Mouse (Mus musculus) ovary, postnatal 36 days (tissue): ENCODE data around the gene Ecpas.

Experiments
- DNase-seq: peaks from one replicate; pipeline ENCODE4 v3.0.0; 2022; ENCODE audit warnings: low spot score, mixed read lengths

Ecpas gene

DNA sequence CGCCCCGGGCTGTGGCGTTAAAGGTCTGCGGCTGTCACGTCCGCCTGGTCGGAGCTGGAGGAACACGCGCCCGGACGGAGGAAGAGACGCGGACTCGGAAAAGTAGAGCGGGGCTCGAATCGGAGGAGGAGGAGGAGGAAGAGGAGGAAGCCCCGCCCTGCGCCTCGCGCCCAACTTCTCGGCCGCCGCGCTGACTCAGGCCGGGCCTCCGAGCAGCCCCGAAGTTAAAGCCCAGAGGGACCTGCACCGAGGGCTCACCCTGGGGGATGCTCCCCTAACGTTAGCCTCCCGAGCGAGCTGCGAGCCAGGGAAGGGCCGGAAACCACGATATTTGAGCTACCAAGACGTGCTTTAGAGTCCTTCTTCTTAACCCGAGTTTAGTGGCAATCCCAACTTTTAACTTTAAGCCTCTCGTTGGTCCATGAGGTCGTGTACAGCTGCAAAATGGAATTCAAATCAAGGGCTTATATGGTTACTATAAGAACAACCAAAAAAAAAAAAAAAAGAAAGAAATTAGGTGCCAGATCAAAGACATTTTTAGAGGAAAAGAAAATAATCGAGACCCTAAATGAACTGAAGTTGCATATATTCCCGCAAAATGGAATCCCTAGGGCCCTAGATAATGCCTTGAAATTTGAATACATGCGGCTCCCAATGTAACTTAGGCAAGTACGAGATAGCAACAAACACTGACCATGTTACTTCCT is at the start of gene Ecpas:
Ecpas (minus strand) TSS at position 121 of the 707 bp plus-strand sequence.
- DNase-seq: peak; percentile 84

DNA sequence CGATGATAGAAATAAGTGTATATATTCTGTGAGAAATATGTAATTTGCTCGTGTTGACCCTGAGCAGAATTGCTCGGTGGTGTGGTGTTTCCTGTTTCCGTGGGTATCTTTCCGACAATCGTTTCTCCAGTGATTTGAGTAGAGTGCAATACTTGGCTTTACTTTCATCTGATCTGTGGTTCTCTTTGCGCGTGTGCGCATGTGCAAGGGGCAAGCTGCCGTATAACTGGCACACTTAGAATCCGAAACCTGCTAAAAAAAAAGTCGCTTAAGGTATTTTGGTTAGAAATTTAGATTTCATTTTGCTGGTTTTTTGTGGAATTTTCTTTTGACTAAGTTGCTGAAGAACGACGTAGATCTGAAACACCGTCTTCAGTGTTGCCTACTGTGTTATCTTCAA is 49.2 kb upstream of the Ecpas start:
- DNase-seq: no peak

DNA sequence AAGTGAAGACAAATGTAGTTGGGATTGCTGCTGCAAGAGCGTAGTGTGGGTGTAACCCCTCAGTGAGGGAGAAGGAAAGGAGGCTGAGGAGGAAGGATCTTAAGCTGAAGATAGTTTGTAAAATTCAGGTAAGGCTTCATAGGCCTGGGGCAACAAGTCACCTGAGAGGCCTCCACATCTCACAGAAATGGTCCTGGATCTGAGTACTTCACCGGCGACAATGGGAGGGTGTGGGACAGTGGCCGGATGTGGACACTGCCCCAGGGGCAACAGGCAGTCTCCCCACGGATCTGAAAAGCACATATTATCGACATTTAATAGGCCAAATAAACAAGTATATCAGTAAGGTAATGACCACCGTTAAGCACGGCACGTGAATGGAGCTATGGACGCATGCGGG is 40.1 kb upstream of the Ecpas start:
- no peak for DNase-seq

DNA sequence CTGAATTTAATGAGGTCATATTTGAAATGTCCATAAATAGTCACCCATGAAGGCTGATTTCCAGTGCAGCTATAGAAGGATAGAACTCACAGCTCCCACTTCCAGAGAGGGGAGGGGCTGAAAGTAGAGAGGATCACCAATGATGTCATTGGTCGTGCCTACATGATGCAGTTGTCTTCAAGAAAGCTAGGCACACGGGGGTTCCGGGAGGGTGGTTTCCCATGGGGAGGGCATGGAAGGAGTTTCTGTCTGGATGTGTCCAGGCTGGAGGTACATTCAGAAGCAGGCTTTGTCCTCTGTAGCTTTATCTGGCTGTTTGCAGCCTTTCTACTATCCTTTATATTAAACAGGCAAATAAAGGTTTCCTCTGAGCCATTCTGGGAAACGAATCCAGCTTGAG is 35.8 kb upstream of the Ecpas start:
- DNase-seq: no peak

DNA sequence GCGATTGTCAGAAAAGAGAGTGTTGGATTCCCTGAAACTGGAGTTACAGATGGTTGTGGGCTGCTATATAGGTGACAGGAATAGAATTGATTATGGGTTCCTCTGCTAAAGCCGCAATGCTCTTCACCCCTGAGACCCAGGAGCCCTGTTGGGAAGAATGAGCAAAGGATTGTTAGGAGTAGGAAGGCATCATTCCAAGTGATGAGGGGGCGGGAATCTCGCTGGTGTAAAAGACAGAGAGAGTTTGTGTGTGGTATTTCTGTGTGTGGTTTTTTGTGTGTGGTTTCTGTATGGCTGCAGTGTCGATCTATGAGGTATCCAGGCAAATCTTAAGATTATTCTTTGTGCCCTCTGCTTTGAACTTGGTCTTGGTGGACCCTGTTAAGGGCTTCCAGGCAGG is 32.1 kb upstream of the Ecpas start:
- no peak for DNase-seq

DNA sequence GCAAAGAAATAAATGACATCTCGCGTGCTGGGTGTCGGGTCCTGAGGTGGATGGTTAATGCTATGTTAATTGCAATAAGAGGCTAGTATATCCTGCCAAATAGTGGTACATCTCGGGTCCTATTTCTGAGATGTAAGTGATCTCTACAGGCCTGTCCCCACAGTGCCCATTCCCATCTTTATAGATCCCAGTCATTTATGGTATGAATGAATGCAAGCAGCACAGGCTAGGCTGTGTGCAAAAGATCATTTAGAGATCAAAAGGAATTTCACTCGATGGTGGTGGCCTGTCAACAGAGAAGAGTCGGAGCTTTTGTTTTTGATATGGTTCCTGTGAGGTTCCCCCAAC is 31.6 kb upstream of the Ecpas start:
- no peak for DNase-seq

DNA sequence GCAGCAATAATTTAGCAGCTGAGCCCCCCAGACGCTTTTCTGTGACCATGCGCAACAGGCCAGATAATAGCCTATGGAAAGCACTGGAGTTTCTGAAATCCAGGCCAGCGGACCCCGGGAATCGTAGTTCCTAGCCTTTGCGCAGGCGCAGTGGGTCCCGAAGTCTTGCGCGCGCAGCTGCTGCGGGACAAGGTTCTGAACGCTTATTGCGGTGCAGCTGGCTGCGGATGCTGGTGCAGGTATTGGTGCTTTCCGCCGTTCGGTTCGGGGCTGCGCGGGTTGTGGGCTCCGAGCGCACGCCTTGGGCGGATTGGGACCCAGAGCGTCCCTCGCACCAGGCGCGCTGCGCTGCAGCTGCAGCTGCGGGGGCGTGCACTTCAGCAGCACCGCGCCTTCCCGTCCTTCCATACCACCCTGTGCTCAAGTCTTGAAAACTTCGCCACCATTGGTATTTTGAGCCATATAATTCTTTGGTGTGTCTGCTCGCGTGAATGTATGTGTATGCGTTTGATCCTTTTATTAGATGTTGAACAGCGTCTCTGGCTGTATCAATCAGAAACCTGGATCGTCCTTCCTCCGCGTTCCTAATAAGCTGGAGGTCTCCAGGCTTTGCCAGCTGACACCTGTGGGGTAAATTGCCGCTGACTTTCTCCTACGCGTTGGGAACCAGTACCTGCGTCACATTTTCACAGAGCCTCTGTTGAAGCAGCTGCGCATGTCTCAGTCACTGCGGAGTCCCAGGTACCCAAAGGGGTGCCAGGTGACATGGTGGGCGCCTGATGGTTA is 31.1 kb upstream of the Ecpas start, which contains the start of gene Zkscan16:
Zkscan16 (plus strand) TSS at position 209 of the 786 bp plus-strand sequence.
- DNase-seq: peak; percentile 83

DNA sequence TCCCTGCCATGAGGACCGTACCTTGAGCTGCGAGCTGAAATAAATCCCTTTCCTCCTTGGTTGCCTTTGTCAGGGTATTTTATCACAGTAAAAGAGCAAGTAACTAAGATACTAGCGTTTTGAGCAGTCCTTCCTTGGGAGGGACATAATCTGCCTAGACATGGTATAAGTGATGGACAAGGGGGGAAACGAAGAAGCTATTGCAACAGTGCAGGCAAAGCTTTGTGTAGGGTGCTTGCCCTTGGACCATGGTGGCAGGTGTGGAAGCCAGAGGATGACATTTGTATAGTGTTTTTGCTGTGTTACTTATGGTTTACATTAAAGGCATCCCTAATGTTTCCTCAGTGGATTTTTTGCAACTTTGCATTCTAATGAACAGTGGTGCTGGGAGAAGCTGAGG is 30.4 kb upstream of the Ecpas start:
- DNase-seq: no peak

DNA sequence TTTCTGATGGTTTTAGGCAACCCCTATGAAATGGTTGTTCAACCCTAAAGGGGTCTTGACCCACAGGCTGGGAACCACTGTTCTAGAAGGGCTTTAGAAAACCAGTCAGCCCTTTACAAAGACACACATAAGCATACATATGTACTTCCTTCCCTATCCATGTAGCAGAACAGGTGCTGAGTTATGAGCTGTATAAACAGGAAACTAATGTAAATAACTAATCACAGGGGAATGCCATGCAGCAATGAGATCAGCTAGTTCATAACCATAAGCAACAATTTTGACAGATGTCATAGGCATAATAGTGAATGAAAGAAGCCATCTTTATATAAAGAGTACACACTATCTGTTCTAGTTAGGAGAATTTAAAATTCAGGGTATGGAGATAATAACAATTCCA is 29.1 kb upstream of the Ecpas start:
- no peak for DNase-seq

DNA sequence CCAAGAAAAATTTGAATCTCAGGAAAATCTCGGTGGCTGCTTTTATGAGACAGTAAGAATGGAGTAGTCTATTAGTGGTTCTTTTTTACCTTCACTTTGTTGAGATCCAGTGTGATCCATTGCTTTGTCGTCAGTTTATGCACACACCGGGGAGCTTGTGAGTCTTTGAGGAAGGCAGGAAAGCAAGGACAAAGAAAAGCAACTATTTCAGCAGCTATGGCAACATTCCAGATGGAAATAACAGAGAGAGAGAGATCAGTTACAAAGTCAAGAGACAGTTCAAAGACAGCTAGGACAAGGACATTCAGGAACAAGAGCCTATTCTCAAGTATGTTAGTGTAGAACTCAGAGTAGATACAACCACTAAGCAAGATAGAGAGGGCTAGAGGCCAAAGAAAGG is 23.3 kb upstream of the Ecpas start:
- no peak for DNase-seq

DNA sequence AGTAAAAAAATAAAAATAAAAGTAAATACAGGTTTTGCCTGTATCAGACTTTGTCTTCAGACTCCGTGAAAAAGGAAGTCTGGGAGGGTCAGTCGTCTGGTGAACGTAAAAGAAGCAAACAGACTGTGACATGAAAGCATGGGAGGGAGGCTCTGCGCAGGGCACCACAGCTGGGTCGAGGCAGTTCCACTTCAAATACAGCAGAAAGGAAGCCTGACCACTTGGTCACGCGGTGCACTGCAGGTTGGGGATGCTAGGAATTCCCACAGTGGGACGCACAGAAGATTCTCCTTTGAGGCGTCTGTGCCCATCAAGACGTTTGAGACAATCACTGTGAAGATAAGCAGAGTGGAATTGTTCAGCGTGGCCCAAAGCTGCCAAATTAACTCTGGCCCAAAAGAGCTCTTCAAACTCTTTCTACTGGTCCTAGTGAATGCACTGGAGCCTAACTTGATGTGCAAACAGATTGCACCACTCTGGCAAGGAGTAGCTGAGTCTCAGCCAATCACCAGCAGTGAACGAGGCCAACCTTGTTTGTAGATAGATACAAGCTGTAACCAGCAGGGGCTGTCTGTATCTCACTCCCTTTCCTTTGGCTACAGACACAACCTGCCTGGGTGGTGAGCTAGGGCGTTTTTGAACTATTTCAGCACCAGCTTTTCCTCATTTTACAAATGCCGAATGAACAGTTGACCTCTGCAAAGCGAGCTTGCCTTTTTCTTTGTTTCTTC is 22.4 kb upstream of the Ecpas start:
- peak; percentile 36 for DNase-seq

DNA sequence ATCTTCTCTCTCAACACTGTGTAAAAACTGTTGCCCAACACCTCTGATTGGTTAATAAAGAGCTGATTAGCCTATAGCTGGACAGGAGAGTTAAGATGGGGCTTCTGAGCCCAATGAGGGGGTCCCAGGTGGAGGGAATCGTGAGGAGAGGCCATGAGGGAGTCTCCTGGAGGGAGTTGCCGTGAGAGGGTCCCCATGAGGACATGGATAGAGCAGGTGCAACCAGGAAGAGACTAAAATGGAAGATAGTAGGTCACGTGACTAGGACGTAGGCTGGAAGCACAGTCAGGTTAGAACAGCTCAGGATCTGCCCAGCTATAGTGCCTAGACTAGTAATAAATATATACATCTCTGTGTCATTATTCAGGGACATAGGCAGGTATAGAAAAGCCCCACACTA is 21.8 kb upstream of the Ecpas start:
- DNase-seq: no peak

DNA sequence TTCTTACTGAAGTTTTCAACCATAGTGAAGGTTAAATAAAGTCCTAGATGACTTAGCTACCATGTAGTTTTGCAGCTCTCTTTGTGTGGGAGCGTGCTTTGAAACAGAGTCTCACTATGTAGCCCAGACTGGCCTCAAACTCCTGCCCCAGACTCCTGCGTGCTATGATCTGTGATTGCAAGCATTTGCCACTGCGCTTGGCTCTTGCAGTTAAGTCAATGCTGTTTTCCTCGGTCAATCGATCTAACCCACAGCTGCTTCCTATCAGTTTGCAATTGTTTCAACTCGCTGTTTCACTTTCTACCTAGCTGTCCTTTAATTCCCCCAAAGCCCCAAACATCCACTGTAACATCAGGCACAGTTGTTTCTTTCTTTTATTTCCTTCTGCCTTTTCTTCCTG is 20.0 kb upstream of the Ecpas start:
- DNase-seq: no peak

DNA sequence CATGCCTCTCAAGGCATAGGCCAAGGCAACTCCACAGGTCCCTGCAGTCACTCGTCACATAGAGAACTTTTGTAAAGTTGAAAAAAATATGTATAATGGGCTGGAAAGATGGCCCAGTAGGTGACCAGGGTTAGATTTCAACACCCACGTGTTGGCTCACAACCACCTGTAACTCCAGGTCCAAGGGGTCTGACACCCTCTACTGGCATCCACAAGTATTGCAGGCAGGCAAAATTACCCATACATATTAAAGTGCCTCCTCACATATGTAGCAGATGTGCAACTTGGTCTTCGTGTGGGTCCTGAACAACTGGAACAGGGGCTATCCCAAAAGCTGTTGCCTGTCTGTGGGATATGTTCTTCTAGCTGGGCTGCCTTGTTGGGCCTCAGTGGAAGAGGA is 15.1 kb upstream of the Ecpas start:
- DNase-seq: no peak

DNA sequence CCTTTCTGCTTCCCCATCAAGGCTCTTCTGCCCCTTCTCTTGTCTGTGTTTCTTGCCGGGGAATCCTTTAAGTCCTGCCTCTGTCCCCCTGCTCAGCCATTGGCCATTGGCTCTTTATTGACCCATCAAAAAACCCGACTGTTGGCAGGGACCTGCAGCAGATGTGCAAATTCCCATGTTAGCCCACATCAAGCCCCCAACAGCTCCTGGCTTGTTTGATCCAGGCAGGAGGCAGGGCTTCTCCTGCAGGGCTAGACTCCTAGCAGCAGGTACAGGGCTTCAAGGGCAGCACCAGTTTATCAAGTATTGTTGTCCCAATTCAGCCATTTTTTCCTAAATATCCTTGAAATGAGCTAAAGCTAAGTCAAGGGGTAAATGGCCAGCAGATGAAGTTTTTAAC is 13.6 kb upstream of the Ecpas start:
- DNase-seq: no peak

DNA sequence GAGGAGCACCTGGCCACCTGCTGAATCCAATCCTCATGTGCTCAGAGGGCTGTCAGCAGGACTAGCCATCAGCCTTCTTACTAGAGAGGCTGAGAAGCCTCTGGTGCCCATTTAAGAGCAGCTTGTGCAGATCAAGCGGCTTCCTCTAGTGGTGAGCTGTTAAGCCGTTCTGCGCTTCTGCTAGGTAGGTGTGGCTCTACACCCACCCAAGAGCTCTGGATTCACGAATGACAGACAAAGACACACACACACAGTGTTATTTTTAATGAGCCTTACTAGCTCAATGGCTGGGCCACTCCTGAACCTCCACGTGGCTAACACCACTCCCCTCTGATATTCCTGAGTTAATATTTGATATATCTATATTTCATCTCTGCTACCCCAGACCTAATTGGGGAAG is 13.1 kb upstream of the Ecpas start:
- no peak for DNase-seq

DNA sequence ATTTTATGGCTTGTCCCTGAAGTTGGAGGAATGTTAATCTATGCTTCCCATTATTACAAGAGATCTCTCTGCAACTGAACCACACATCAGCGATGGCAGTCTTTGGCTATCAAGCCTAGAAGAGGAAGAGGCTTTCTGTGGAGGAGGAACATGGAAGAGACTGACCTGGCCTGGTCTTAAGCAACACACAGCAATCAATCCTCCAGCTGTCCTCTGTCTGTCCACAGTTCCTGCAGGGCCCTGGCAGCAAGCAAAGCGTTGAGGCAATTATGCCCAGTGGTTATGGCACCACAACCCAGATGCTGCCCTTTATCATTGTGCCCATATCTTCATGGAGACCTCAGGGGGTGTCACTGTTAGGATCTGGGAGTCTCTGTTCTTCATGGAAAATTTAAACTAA is 11.4 kb upstream of the Ecpas start:
- no peak for DNase-seq

DNA sequence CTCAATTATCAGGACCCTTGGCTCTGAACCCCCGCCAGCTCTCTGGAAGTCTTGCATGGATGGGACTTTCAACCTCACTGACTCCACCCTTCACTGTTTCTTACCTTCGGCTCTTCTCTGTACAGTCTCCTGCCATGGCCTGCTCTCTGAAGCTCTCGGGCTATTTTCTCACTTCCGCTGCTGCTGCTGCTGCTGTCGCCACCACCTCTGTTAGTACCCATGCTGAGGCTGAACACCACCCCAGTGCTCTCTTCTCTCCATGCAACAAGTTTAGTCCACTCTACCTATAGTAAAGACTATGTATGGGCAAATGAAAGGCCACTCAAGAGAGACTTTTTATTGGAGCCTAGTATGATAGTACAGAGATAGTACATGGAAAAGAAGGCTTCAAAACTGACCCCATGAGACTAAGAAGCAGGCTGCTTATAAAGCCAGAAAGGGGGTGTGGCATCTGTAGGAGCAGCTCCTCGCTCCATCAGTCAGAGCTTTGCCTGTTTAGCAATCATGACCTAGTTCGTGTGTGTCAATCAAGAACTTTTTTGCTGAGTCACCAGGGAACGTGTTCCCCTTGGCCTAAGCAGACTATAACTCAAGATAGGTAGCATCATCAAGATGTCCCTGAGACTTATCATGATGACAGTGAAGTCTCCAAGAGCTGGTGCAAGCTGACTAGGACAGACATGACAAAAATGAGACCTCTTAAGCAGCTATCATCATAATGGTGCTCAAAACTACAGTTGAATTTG is 2.7 kb upstream of the Ecpas start:
- DNase-seq: no peak

DNA sequence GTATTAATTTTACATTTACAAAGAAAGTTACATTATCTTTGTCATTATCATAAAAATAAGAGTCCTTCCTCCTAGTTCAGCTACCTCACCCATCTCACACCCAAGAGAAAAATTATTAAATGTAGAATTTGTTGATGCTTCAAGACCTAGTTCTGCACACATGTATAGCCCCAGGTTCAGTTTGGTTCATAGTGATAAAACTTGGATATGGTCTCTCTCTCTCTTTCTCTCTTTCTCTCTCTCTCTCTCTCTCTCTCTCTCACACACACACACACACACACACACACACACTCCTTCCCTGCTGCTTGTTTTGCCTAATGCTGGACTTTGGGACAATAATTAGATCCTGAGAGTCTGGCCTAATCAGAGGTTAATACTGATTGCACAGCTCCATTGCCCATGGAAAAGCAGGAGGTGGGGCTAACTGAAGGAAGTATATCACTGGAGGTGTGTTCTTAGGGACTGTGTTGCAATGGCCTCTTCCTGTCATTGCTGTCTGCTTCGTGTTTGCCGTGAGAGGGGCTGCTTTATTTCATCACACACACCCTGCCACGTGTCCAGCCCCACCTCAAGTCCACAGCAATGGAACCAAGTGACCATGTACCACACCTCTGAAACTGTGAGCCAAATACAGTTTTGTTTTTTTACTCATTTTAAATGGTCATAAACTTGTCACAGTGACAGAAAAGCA is 932 bp upstream of the Ecpas start:
- DNase-seq: no peak

DNA sequence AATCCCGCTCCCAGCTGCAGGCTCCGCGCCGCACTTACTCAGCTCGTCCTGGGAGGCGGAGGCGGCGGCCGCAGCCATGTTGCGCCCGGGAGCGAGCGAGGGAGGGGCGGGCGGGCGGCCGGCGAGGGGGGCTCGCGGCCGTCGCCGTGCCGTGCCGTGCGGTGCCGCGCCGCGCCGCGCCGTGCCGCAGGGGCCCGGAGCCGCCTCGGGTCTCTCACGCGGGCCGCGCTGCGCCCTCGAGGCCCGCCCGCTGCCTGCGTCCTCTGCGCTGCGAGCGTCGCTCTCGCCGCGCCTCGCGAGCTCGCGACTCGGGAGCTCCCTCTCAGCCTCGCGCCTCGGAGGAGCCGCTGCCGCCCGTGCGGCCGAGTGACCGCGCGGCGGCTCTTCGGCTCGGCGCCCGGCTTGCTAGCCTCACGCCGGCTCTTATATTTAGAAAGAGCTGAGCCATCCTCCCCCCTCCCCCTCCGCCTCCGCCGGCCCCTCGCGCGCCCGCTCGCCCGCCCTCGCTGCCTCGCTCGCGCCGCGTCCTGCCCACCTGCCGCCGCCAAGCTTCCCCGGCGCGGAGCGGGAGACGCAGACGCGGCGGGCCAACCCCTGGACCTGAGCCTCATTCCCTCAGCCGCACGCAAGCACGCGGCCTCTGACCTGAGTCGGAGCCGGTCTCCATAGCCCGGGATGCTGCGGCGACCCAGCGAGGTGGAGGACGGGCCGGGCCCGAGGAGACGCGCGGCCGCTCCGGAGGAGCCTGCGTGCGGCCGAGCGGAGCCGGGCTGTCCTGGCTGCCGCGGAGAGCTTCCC is 519 bp downstream of the Ecpas start:
- DNase-seq: peak; percentile 68
